Mouse (Mus musculus) heart, postnatal 4 days (tissue): Measurements from ENCODE around the gene Olfr485. TPM values are rescaled to one million over a fixed set of nuclear protein-coding genes. Genes with fewer than 3 reads are reported as not detected.
"Not testable (repeated sequence)": the region's sequence is repeated elsewhere in the genome, so short reads cannot be mapped to it uniquely, and the experiment has no call there.

Experiments used
- DNase-seq: peaks from one replicate; pipeline ENCODE4 v3.0.0; 2021
- total RNA-seq, 2 experiments: library from RNA; stranded (reverse); gene quantifications; 2 replicates each; pipeline ENCODE4 v1.2.3; 2021

The Olfr485 gene
- total RNA-seq, result not detected

DNA sequence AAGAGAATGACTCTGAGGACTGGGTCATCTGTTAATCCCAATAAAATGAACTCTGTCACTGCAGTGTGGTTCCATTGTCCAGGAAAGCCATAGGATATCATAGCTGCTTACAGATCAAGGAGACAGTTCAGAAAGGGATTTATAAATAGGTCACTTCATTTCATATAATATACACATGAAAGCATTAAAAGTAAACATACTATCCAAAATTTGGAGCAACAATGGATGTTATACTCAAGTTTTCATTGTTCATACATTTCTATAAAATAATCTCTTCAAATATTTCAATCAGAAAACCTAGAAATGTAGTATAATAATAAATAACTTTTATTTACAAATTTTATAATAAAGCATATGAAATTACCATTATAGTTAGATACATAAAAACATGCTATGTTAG, at the start of gene Olfr485:
Gene Olfr485 (minus strand): TSS at position 101 of the 400 bp plus-strand sequence.
- DNase-seq, result no peak

- no peak for DNase-seq
Measured at GRCm38 (mm10) chr7:108196938-108197337, 37.3 kb upstream of the Olfr485 start.

DNA sequence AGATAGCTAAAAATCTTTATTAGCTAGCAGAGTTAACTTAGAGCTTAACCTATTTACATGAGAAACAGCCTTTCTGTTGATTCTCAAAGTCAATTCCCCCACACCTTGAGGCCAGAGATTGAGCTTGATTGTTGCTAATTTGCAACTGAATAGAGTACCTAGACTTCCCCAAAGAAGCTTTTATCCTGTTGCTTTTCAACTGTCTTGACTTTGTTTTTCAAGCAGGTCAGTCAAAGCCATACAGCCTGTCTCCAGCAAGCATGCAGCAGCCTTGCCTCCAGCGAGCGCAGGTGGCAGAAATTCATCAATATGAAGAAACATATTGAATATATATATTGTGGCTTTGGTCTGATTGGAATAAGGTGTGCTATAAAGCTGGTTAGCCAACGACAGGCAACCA, 36.7 kb upstream of the Olfr485 start:
- DNase-seq, result not testable (repeated sequence)

DNA sequence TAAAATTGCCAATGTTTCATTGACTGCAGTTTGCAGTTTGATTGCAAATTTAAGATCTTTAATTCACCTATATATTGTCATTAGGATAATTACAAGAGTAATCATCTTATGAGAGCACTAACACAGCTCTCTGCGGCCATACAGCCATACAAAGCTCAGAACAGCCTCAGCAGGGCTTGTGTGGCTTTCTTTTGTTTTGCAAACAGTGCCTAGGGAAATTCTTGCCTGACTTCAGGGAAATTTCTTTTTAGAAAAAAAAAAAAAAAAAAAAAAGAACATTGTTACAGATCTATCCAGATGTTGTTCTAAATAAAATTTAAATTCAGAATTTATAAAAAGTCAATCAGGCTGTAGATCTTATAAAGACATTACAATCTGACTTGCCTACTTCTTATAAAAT, 33.0 kb upstream of the Olfr485 start:
- not testable (repeated sequence) for DNase-seq

DNA sequence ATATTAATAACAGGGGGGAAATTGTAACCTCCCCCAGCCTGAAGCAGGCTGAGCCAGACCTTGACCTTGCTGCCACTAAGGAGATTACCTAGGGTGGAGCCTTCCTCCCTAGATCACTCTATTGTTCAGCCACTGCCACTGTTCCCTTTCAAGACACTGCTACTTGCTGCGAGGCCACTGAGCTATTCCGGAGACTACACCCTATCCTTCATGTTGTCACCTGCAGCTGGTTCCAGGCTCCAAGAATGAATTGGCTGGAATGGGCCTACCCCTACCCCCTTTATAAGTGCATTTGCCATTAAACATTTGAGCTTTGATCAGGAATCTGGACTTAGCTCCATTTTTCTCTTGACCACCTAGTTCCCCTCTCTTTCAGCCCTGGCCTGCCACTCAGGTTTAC, 31.5 kb upstream of the Olfr485 start:
- not testable (repeated sequence) for DNase-seq

DNA sequence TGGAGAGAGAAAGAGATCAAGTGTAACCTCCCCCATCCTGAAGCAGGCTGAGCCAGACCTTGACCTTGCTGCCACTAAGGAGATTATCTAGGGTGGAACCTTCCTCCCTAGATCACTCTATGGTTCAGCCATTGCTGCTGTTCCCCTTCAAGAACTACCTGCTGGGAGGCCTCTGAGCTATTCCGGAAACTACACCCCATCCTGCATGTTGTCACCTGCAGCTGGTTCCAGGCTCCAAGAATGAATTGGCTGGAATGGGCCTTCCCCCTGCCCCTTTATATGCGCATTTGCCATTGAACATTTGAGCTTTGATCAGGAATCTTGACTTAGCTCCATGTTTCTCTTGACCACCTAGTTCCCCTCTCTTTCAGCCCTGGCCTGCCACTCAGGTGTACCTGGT, 25.6 kb upstream of the Olfr485 start:
- DNase-seq, result not testable (repeated sequence)

- not testable (repeated sequence) for DNase-seq
Measured at GRCm38 (mm10) chr7:108184401-108184800, 24.7 kb upstream of the Olfr485 start.

GRCm38 (mm10) chr7:108172642-108173041, 13.0 kb upstream of the Olfr485 start, which contains the start of gene Olfr486:
Gene Olfr486 (minus strand): TSS chr7:108172742.
- not testable (repeated sequence) for DNase-seq

- DNase-seq, result no peak
Measured at GRCm38 (mm10) chr7:108127349-108127748, 32.3 kb downstream of the Olfr485 start, which contains the start of gene Olfr484. Gene Olfr484 (minus strand): TSS chr7:108127449.

- no peak for DNase-seq
Measured at GRCm38 (mm10) chr7:108121416-108121815, 38.3 kb downstream of the Olfr485 start.

GRCm38 (mm10) chr7:108120681-108121080, 39.0 kb downstream of the Olfr485 start:
- DNase-seq, result no peak

Other genes starting within 250 kb of the Olfr485 start
- gene Olfr473, start 229.4 kb downstream of the Olfr485 start, total RNA-seq, result not detected
- gene Olfr474, start 205.2 kb downstream of the Olfr485 start, total RNA-seq, result not detected
- gene Olfr476, start 195.1 kb downstream of the Olfr485 start, total RNA-seq, result not detected
- gene Olfr477, start 173.2 kb downstream of the Olfr485 start, total RNA-seq, result not detected
- gene Olfr478, start 125.9 kb downstream of the Olfr485 start, total RNA-seq, result not detected
- not detected for gene Olfr479, start 109.2 kb downstream of the Olfr485 start, total RNA-seq
- not detected for gene Olfr480, start 92.5 kb downstream of the Olfr485 start, total RNA-seq
- gene Olfr481, start 80.0 kb downstream of the Olfr485 start, total RNA-seq, result not detected
- under 1 TPM; 0.67 to 0.83 TPM for gene Olfr482, start 62.3 kb downstream of the Olfr485 start, total RNA-seq
- gene Olfr483, start 59.0 kb downstream of the Olfr485 start, total RNA-seq, result not detected
- not detected for gene Olfr484, start 32.4 kb downstream of the Olfr485 start, total RNA-seq
- not detected for gene Olfr486, start 12.9 kb upstream of the Olfr485 start, total RNA-seq
- gene Olfr487, start 54.8 kb upstream of the Olfr485 start, total RNA-seq, result not detected
- gene Olfr488, start 98.5 kb upstream of the Olfr485 start, total RNA-seq, result not detected
- gene Olfr490, start 129.1 kb upstream of the Olfr485 start, total RNA-seq, result not detected
- gene Olfr491, start 153.6 kb upstream of the Olfr485 start, total RNA-seq, result not detected
- gene Olfr492, start 163.8 kb upstream of the Olfr485 start, total RNA-seq, result not detected
- not detected for gene Olfr493, start 187.1 kb upstream of the Olfr485 start, total RNA-seq
- gene Olfr494, start 205.5 kb upstream of the Olfr485 start, total RNA-seq, result not detected
- gene Olfr495, start 233.3 kb upstream of the Olfr485 start, total RNA-seq, result not detected